Mouse (Mus musculus): ENCODE data around the gene Cacnb2. TPM values are rescaled to one million over a fixed set of nuclear protein-coding genes. Genes with fewer than 3 reads are reported as not detected.

The Cacnb2 gene
- 11.0 and 13.0 TPM in 2 replicates for polyA plus RNA-seq (2016; fragmentation: Nextera tagmentation; extraction: Ambion mirVana)

DNA sequence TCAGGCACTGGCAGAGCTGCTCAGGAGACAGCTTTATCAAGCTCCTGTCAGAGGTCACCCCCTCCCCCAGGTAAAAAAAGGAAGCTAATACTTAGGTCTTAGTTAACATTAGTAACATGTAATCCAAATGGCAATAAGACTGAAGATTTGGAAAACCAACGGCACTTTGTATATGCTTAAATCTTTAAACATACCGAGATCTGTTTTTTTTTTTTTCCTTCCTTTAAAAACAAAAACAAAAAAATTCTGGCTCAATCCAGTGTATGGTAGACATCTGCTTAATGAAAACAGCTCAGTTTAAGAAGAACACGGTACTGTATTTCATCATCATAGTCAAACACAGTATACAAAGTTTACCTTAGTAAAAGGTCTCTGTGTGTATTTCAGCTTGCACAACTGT, at the start of gene Cacnb2:
Cacnb2 (plus strand) TSS at position 301 of the 400 bp plus-strand sequence.
- peak within 1 kb of the TSS; percentile 91 for H3K27ac ChIP-seq (ENCODE audit: poor library complexity, severe bottlenecking)
- H3K36me3 ChIP-seq = no peaks in the 10 kb centered on the region
- peak within 1 kb of the TSS; percentile 71 for H3K4me2 ChIP-seq
- WGBS = 40% methylated on average over 3 of the region's 3 CpGs
- no peaks in the 10 kb centered on the region for H3K27me3 ChIP-seq (replicated peaks)
- no peaks in the 10 kb centered on the region for H3K9me3 ChIP-seq (replicated peaks)
- ATAC-seq (ENCODE audit: insufficient number of reproducible peaks, low FRiP score) = no peak
- H3K4me3 ChIP-seq = peak within 1 kb of the TSS; percentile 66
- peaks cover 14% of the 10 kb centered on the region for H3K4me1 ChIP-seq (replicated peaks)
- H3K9ac ChIP-seq = peak within 1 kb of the TSS; percentile 82

DNA sequence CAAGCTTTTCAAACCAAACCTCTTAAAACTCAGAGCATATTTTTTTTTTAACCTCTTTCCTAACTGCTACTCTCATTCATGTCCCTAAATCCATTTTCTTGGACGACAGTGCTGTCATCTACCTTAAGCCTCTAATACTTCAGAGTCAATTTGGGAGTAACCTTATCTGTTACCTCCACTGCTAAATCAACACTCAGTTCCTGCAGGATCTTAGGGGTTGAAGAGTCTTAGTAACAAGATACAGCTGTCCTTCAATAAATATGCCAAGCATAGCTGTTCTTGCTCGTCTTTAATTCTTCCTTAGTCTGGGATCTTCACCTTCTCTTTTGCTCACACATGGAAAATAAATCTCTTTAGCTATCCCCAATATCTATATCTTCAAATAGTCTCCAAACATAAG, 34.9 kb upstream of the Cacnb2 start:
- peaks cover 21% of the 10 kb centered on the region for H3K4me1 ChIP-seq (replicated peaks)
- H3K36me3 ChIP-seq = no peaks in the 10 kb centered on the region
- H3K9ac ChIP-seq = no peak overlapping the region
- no peak for ATAC-seq (ENCODE audit: insufficient number of reproducible peaks, low FRiP score)
- H3K27ac ChIP-seq (ENCODE audit: poor library complexity, severe bottlenecking) = no peak overlapping the region
- 25% methylated on average over 2 of the region's 2 CpGs for WGBS
- no peaks in the 10 kb centered on the region for H3K9me3 ChIP-seq (replicated peaks)
- no peak overlapping the region for H3K4me2 ChIP-seq
- H3K4me3 ChIP-seq = no peak overlapping the region
- no peaks in the 10 kb centered on the region for H3K27me3 ChIP-seq (replicated peaks)

DNA sequence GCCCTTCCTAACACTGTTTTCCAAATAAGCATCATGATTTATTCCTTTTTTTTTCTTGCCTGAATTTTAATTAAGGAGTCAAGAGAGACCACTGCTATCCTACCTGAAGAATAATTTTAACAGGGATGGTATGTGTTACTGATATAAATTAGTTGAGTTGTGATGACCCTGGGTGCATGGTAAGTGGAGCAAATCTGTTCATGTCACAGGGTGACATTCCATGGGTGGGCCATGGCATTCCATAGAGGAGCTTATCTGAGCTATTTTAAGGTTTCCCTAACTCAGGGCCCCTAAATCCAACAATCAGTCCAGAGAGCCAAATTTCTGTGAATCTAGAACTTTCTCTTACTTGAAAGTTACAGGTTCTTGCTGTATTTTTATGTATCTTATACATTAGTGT, 31.6 kb upstream of the Cacnb2 start:
- no peaks in the 10 kb centered on the region for H3K27me3 ChIP-seq (replicated peaks)
- no peaks in the 10 kb centered on the region for H3K9me3 ChIP-seq (replicated peaks)
- H3K36me3 ChIP-seq = no peaks in the 10 kb centered on the region
- no peak overlapping the region for H3K4me2 ChIP-seq
- H3K4me3 ChIP-seq = no peak overlapping the region
- H3K27ac ChIP-seq (ENCODE audit: poor library complexity, severe bottlenecking) = peak overlapping the region; percentile 33; the same call in 1 of the 2 replicates
- H3K4me1 ChIP-seq (replicated peaks) = peaks cover 11% of the 10 kb centered on the region
- no peak for ATAC-seq (ENCODE audit: insufficient number of reproducible peaks, low FRiP score)
- H3K9ac ChIP-seq = no peak overlapping the region

DNA sequence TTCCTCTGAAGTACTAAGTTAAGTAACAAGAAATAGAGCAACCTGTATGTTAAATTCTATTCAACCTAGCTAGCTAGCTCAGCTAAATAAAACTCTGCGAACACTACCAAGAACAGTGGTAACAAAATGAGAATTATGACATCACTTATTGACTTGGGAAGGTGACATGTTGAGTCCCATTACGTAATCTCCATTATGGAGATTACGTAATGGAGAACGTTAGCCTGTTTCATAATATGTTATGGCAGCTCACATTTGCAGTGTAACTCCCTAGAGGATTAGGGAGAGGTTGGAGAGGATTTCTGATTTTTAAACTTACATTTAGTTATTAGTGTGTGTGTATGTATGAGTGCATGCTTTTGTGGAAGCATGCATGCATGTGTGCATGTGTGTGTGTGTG, 13.3 kb upstream of the Cacnb2 start:
- Histone ChIP-seq H3K9ac (no peak overlapping the region), H3K4me3 (no peak overlapping the region), H3K9me3 (replicated peaks) (no peaks in the 10 kb centered on the region), H3K4me2 (no peak overlapping the region), H3K4me1 (replicated peaks) (no peaks in the 10 kb centered on the region), H3K36me3 (no peaks in the 10 kb centered on the region), H3K27me3 (replicated peaks) (no peaks in the 10 kb centered on the region), H3K27ac (ENCODE audit: poor library complexity, severe bottlenecking) (no peak overlapping the region)
- no peak for ATAC-seq (ENCODE audit: insufficient number of reproducible peaks, low FRiP score)
- WGBS = 80% methylated on average over 4 of the region's 4 CpGs

DNA sequence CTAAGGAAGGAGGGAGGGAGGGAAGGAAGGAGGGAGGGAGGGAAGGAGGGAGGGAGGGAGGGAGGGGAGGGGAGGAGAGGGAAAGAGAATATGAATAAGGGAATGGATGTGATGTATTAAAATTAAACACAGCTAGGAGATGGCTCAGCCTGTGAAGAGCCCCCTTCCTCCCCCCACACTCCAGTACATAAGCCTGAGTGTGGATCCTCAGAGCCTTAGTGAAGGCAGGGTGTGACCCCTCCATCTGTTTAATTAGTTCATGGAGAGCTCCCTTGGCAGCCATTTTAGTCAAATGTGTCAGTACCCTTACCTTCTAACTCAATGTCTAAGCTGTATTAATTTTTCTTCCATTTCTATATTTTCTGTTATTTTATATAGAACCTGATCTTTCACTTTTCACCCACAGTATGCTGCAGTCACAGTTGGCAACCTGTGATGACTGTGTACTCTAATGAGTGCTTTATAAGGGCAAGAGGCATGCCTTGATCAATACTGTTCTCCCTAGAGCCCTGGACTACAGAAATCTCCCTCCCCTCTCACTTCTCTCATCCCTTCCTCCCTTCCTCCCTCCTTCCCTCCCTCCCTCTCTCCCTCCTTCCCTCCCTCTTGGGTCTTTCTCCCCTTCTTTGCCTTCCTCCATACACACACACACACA, 4.9 kb upstream of the Cacnb2 start:
- Histone ChIP-seq H3K4me2 (no peak overlapping the region), H3K4me1 (replicated peaks) (0 out of 2 replicates have a peak, but pooled peaks cover 3% of the 10 kb centered on the region), H3K9me3 (replicated peaks) (no peaks in the 10 kb centered on the region), H3K9ac (no peak overlapping the region), H3K36me3 (no peaks in the 10 kb centered on the region), H3K27ac (ENCODE audit: poor library complexity, severe bottlenecking) (no peak overlapping the region), H3K27me3 (replicated peaks) (no peaks in the 10 kb centered on the region), H3K4me3 (no peak overlapping the region)
- no peak for ATAC-seq (ENCODE audit: insufficient number of reproducible peaks, low FRiP score)

DNA sequence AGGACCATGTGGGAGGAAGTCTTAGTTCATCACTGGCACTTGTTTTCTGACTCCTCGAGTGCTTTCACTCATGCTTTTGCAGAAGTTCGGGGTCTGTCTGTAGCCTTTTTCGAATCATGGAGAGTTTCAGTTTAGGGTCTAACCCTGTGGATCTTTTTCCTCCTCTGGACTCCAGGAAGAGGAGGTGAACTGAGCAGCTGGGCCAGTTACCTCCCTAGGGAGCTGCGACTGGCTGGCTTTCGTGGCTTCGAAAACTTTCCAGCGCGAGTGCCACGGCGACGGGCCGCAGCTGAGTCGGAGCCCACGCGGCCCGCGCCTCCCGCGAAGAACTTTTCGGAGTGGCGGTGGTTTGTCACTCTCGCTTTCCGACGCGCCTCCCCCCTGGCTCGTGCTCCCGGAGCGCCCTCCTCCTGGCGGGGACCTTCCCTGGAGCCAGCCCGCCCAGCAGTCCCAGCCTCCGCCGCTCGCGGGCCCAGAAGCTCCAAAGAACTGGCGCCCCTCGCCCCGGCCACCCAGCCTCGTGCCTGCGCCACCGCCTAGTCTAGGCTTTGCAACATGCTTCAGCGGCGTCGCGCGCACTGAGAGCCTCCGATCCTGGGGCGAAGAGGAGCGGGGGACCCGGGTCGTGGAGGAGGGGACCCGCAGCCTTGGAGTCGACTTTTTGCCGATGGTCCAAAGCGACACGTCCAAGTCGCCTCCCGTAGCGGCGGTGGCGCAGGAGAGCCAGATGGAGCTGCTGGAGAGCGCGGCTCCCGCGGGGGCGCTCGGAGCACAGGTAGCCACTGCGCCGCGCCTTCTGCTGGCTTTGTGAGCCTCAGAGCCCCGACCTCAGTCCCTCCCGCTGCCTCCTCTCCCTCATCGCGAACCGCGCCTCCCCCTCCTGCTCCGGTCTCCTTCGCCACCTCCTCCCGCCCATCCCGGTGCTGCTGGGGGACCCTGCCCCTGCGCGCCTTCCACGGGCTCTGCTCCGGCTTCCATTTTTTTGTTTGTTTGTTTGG, 1.2 kb downstream of the Cacnb2 start:
- Histone ChIP-seq H3K27me3 (replicated peaks) (no peaks in the 10 kb centered on the region), H3K9me3 (replicated peaks) (no peaks in the 10 kb centered on the region), H3K9ac (peak overlapping the region; percentile 82), H3K36me3 (no peaks in the 10 kb centered on the region), H3K4me3 (peak overlapping the region; percentile 66), H3K4me1 (replicated peaks) (peaks cover 22% of the 10 kb centered on the region), H3K27ac (ENCODE audit: poor library complexity, severe bottlenecking) (peak overlapping the region; percentile 91), H3K4me2 (peak overlapping the region; percentile 71)
- under 1% methylated on average over 81 of the region's 83 CpGs for WGBS
- ATAC-seq (ENCODE audit: insufficient number of reproducible peaks, low FRiP score) = peak; percentile 87

DNA sequence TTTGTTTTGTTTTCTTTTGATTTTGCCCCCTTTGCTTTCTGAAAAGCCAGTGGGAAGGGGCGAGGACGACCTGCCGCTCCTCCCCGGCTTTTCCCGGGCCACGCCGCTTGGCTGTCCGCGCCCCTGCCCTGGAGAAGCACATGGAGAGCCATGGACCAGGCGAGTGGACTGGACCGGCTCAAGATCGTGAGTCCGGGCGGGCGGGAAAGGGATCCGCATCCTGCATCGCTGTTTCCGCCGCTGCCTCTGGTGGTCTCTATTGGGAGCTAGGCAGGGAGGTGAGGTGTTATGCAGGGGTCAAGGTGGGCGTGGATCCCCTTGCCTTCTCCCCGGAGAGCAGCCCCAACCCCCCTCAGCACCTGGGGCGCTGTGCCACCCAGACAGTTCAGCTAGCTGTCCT, 1.9 kb downstream of the Cacnb2 start:
- Histone ChIP-seq H3K4me1 (replicated peaks) (peaks cover 28% of the 10 kb centered on the region), H3K9me3 (replicated peaks) (no peaks in the 10 kb centered on the region), H3K4me2 (peak overlapping the region; percentile 71), H3K4me3 (peak overlapping the region; percentile 66), H3K27ac (ENCODE audit: poor library complexity, severe bottlenecking) (peak overlapping the region; percentile 91), H3K27me3 (replicated peaks) (no peaks in the 10 kb centered on the region), H3K36me3 (no peaks in the 10 kb centered on the region), H3K9ac (peak overlapping the region; percentile 82)
- ATAC-seq (ENCODE audit: insufficient number of reproducible peaks, low FRiP score) = peak; percentile 55
- WGBS = 1% methylated on average over 22 of the region's 22 CpGs

DNA sequence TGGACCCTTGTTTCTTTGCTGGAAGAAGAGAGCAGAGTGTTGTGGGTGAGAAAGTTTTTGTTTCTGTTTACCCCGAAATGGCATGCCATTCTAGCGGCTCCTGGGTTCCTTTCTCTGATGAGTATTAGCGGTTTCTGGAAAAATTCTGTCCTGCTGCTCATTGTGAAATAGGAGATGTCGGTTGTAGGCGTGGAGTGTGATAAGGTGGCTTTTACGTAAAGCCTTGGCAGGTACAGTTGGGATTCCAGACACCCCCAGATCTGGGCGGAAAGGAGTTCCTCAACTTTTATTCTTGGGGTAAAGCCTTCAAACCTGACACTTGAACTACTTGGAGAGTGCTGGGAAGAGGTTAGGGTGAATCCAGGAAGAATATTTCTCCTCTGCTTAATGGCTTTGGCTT, 2.3 kb downstream of the Cacnb2 start:
- Histone ChIP-seq H3K27ac (ENCODE audit: poor library complexity, severe bottlenecking) (peak overlapping the region; percentile 91), H3K36me3 (no peaks in the 10 kb centered on the region), H3K4me1 (replicated peaks) (peaks cover 30% of the 10 kb centered on the region), H3K9ac (peak overlapping the region; percentile 82), H3K27me3 (replicated peaks) (no peaks in the 10 kb centered on the region), H3K4me2 (peak overlapping the region; percentile 71), H3K4me3 (peak overlapping the region; percentile 66), H3K9me3 (replicated peaks) (no peaks in the 10 kb centered on the region)
- WGBS = 6% methylated on average over 7 of the region's 7 CpGs
- ATAC-seq (ENCODE audit: insufficient number of reproducible peaks, low FRiP score) = no peak

DNA sequence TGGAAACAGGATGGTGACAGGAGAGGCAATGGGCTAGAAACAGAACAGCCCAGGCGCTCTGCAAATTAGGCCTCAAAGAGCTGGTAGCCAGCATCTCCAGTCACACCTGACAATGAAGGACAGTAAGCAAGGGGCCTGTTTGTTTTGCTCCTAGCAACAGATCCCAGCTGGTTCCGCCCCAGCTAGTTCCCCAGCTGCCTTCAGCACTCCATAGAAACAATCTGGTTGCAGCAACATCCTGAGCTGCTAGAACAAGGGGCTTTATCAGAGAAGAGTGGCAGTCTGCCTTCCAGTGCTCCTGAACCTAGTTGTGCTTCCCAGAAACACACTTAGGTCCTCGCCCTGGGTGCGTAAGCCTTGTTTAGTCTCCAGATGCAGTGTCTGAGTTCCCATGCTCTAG, 5.7 kb downstream of the Cacnb2 start:
- Histone ChIP-seq H3K4me1 (replicated peaks) (peaks cover 31% of the 10 kb centered on the region), H3K27ac (ENCODE audit: poor library complexity, severe bottlenecking) (peak overlapping the region; percentile 71), H3K9me3 (replicated peaks) (no peaks in the 10 kb centered on the region), H3K4me3 (no peak overlapping the region), H3K36me3 (no peaks in the 10 kb centered on the region), H3K9ac (no peak overlapping the region), H3K4me2 (peak overlapping the region; percentile 39), H3K27me3 (replicated peaks) (no peaks in the 10 kb centered on the region)
- no peak for ATAC-seq (ENCODE audit: insufficient number of reproducible peaks, low FRiP score)
- WGBS = 25% methylated on average over 4 of the region's 4 CpGs

DNA sequence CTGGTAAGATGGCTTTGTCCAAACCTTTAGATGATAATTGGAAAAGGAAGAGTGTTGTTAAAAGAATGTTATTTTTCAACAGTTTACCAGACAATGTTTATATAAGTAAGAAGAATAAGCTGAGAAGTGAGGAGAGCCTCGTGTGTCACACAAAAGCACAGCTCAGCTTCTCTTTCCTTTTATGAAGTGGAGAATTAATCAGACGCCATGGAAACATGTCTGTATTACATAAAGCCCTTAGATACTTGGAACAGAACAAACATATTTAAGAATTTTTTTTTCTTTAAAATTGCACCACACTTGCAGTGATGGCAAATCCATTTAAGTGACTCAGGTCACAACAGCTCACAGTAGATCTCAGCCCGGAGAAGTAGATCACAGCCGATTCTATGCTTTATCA, 9.8 kb downstream of the Cacnb2 start:
- WGBS = 66% methylated on average over 4 of the region's 4 CpGs
- H3K36me3 ChIP-seq = 0 out of 2 replicates have a peak, but pooled peaks cover 4% of the 10 kb centered on the region
- H3K9me3 ChIP-seq (replicated peaks) = no peaks in the 10 kb centered on the region
- no peak overlapping the region for H3K4me3 ChIP-seq
- no peak overlapping the region for H3K9ac ChIP-seq
- no peaks in the 10 kb centered on the region for H3K27me3 ChIP-seq (replicated peaks)
- peaks cover 22% of the 10 kb centered on the region for H3K4me1 ChIP-seq (replicated peaks)
- ATAC-seq (ENCODE audit: insufficient number of reproducible peaks, low FRiP score) = no peak
- H3K4me2 ChIP-seq = no peak overlapping the region
- no peak overlapping the region for H3K27ac ChIP-seq (ENCODE audit: poor library complexity, severe bottlenecking)

DNA sequence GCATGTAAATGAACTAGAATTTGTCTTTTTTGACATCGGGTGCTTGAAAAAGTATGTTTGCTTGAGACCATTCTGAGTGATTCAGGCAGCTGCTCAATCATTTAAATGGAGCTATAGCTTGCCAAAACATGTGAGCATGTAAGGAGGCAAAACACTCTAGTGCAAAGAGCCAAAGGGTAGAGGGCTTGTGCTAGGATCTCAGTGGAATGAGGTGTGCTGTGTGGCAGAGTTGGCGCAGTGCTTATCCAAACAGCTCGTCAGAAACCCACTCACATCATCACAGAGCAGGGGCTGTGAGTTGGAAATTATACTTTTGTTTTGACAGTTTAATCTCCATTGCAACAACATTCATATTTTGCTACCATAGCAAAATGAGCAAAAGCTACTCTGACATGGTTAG, 13.5 kb downstream of the Cacnb2 start:
- 78% methylated on average over 3 of the region's 3 CpGs for WGBS
- no peak for ATAC-seq (ENCODE audit: insufficient number of reproducible peaks, low FRiP score)
- no peak overlapping the region for H3K9ac ChIP-seq
- H3K4me1 ChIP-seq (replicated peaks) = peaks cover 7% of the 10 kb centered on the region
- no peaks in the 10 kb centered on the region for H3K27me3 ChIP-seq (replicated peaks)
- H3K4me3 ChIP-seq = no peak overlapping the region
- no peak overlapping the region for H3K4me2 ChIP-seq
- no peaks in the 10 kb centered on the region for H3K9me3 ChIP-seq (replicated peaks)
- no peak overlapping the region for H3K27ac ChIP-seq (ENCODE audit: poor library complexity, severe bottlenecking)
- peaks cover 4% of the 10 kb centered on the region; the same call in 1 of the 2 replicates for H3K36me3 ChIP-seq
